Mouse (Mus musculus) stomach, postnatal 0 days (tissue): ENCODE data around the gene Fndc9. TPM values are rescaled to one million over a fixed set of nuclear protein-coding genes. Genes with fewer than 3 reads are reported as not detected.

Source experiments
- ATAC-seq: fragments of 200-750 bp; cut with Nextera tagmentation; 2 replicates; pipeline ENCODE4 v1.8.0; 2017; ENCODE audit not compliant: low FRiP score, low TSS enrichment
- DNase-seq: peaks from one replicate; pipeline ENCODE4 v3.0.0-alpha.2; 2016; ENCODE audit warnings: low spot score
- H3K27ac ChIP-seq: fragments of 300-500 bp; sonication (generic); replicated peaks from 2 replicates; pipeline ENCODE4 v1.5.1; 2014; ENCODE audit warnings: mild to moderate bottlenecking, control low read depth
- H3K27me3 ChIP-seq: fragments of 300-500 bp; sonication (generic); 2 replicates; pipeline ENCODE4 v1.6.1; 2014; ENCODE audit warnings: low read length; ENCODE audit not compliant: control insufficient read depth, insufficient read depth
- H3K36me3 ChIP-seq: fragments of 300-500 bp; sonication (generic); 2 replicates; pipeline ENCODE4 v1.6.1; 2014; ENCODE audit warnings: low read length, mixed read lengths; ENCODE audit not compliant: control insufficient read depth, insufficient read depth
- H3K4me1 ChIP-seq: fragments of 300-500 bp; sonication (generic); replicated peaks from 2 replicates; pipeline ENCODE4 v1.6.1; 2014; ENCODE audit warnings: antibody characterized with exemption; ENCODE audit not compliant: control insufficient read depth, insufficient read depth
- H3K4me2 ChIP-seq: fragments of 300-500 bp; sonication (generic); replicated peaks from 2 replicates; pipeline ENCODE4 v1.6.1; 2014; ENCODE audit warnings: low read depth, mild to moderate bottlenecking, control low read depth, moderate library complexity
- H3K4me3 ChIP-seq: fragments of 300-500 bp; sonication (generic); 2 replicates; pipeline ENCODE4 v1.5.1; 2014; ENCODE audit warnings: low read depth, low read length, control low read depth
- H3K9ac ChIP-seq: fragments of 300-500 bp; sonication (generic); 2 replicates; pipeline ENCODE4 v1.6.1; 2014; ENCODE audit warnings: mild to moderate bottlenecking, low read length, control low read depth, mixed read lengths
- H3K9me3 ChIP-seq: fragments of 300-500 bp; sonication (generic); 2 replicates; pipeline ENCODE4 v1.6.1; 2016; ENCODE audit warnings: low read length; ENCODE audit not compliant: control insufficient read depth
- CTCF ChIP-seq: IDR thresholded peaks from 2 replicates; pipeline ENCODE4 v1.5.1; 2016; ENCODE audit warnings: antibody characterized with exemption, low read depth, mild to moderate bottlenecking, moderate library complexity
- EP300 ChIP-seq: optimal IDR thresholded peaks from 2 replicates; pipeline ENCODE3; 2016; ENCODE audit warnings: antibody characterized with exemption
- WGBS: fragments of 180-500 bp; shearing (Covaris S2); extraction: QIAGEN DNeasy Blood & Tissue Kit; methylation state at CpG from one replicate; pipeline ENCODE4 v1.1.7; 2014; 5-methylcytosine and 5-hydroxymethylcytosine counted together
- polyA plus RNA-seq: library from polyadenylated mRNA; unstranded; fragments of >200 nt; fragmentation: Nextera tagmentation; extraction: Ambion mirVana; gene quantifications from 2 replicates; pipeline ENCODE4 v1.2.1, GENCODE M21; 2015

The Fndc9 gene
- polyA plus RNA-seq, 1 experiment from 2014 or later = 6.9 TPM

DNA sequence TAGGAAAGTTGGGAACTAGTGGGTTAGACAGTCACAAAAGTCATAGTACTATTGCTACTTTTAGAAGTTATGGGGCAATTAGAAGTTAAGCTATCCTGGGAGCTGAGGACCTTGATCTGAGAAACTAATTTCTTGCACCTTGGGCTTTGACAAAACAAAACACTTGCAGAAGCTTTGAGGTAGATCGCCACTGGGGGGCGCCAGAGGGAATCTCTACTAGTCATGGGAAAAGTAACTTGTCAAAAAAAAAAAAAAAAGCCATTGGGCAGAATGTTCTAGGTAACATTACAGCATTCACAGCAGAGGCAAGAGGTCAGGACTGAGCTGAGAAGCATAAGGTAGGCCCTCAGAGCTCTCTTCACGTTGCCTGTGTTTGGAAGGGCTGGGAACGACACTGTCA lies 1.6 kb downstream of the Fndc9 start:
- 40% methylated on average over 4 of the region's 4 CpGs for WGBS
- no peaks in the 10 kb centered on the region for H3K9me3 ChIP-seq
- no peak overlapping the region for H3K27ac ChIP-seq
- TF ChIP-seq EP300 (no peak), CTCF (peak; percentile 63)
- H3K4me1 ChIP-seq = no peaks in the 10 kb centered on the region
- no peak for ATAC-seq
- peak; percentile 72 for DNase-seq
- H3K4me2 ChIP-seq = no peak overlapping the region
- no peak overlapping the region for H3K4me3 ChIP-seq
- H3K27me3 ChIP-seq = no peaks in the 10 kb centered on the region
- no peak overlapping the region for H3K9ac ChIP-seq
- no peaks in the 10 kb centered on the region for H3K36me3 ChIP-seq

DNA sequence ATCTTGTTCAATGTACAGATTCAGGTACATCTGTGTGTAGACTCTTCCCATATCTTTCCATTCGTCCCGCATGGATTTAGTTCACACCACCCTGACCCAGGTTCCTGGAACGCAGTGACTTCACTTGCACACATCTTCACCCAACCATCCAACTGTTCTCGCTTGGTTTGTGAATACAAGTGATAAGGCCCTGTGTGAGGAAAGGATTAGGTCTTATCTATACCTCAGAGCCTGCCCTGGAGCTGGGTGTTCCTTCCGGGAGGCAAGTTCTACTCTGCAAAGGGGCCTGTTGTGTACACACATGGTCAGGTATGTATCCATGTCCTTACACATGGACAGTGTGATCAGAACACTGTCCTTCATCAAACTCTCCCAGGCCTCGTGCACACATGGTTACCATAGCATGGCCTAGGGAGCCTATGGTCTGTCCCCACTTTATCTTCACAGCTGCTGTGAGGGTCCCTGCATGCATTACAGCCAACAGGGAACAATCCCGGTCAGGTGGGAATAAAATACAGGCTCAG lies 5.9 kb downstream of the Fndc9 start:
- Histone ChIP-seq H3K4me1 (no peaks in the 10 kb centered on the region), H3K4me3 (no peak overlapping the region), H3K4me2 (no peak overlapping the region), H3K36me3 (no peaks in the 10 kb centered on the region), H3K9ac (no peak overlapping the region), H3K9me3 (no peaks in the 10 kb centered on the region), H3K27ac (no peak overlapping the region), H3K27me3 (no peaks in the 10 kb centered on the region)
- no peak for ATAC-seq
- TF ChIP-seq CTCF = no peak
- no peak for TF ChIP-seq EP300
- no peak for DNase-seq
- 78% methylated on average over 7 of the region's 7 CpGs for WGBS

DNA sequence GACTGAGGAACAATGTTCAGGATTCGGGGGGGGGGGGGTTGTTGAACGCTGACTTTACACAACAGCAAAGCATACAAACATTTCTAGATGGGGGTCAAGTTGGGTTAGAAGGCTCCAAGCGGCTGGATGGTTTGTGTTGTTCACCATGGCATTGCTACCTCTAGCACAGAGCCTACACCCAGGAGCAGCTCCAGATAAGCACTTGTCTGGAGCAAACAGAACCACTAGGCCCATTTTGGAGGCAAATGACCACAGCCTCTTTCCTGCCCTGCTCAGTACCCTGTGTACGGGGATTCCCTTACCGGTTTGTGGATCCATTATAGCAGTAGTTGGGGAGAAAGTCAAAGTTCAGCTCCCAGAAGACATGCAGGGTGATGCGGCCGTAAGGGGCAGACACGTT lies 6.7 kb downstream of the Fndc9 start:
- DNase-seq (no peak), ATAC-seq (no peak)
- no peak for TF ChIP-seq CTCF
- Histone ChIP-seq H3K9ac (no peak overlapping the region), H3K36me3 (no peaks in the 10 kb centered on the region), H3K27ac (no peak overlapping the region), H3K27me3 (no peaks in the 10 kb centered on the region), H3K4me3 (no peak overlapping the region), H3K4me1 (no peaks in the 10 kb centered on the region), H3K4me2 (no peak overlapping the region), H3K9me3 (no peaks in the 10 kb centered on the region)
- WGBS = 86% methylated on average over 8 of the region's 8 CpGs

DNA sequence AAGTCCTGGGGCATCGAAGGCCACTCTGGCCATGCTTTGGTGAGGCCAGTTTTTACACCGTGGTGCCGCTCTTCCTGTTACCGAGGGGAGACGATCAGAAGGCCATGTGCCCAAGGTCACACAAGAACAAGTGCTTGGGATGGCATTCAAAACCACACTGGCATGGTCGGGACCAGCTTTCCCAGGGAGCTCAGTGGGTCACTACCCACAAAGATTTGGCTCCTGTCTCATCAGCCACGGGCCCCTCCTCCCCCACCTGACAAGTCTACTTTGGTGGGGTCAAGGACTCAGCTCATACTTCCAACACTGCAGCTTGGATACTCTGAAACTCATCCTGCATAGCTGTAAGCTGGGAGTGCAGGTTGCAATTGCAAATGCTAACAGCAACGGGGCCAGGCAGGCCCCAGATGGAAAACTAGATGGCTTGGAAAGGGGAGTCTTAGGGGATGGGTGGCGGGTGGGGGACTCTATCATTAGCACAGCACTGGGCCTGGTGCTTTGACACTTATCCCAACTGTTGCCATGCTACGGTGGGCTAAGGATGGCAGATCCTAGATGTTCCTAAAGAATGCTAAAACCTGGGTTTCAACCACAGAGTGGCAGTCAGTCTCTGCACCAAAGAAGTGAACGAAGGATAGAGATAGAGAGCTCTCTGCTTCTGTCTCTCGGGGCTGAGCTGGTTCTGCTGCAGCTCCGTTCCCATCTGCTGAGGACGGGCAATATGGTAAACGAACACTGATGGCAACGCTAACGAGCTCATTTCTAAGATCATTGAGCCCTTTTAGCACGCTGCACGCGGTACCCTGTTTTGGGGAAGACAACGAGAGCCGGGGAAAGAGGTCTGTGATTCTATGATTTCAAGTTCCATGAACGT lies 9.6 kb downstream of the Fndc9 start:
- WGBS = 90% methylated on average over 23 of the region's 23 CpGs
- no peak for DNase-seq
- no peaks in the 10 kb centered on the region for H3K36me3 ChIP-seq

DNA sequence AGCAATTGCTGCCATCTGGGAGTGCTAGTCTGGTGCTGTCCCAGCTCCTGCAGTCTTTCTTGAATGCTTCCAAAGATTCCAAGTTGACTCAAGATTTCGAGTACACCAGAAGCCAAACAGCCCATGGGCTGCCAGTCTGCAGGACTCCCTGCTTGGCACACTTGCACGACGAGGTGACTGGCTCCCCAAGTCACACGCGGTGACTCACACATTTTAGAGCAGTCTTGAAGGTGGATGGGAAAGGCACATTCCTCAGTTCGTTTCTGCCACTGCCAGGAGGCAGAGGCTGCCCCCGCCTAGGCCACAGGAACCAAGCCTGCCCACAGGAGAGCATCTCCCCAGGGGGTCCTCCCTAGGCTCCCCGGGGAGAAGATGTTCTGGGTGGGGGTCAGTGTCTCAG lies 10.6 kb downstream of the Fndc9 start:
- WGBS = 55% methylated on average over 8 of the region's 8 CpGs
- no peak for DNase-seq
- H3K27ac ChIP-seq = no peak overlapping the region

More for the DNA sequence above, 9.6 kb downstream of the Fndc9 start:
- Histone ChIP-seq H3K4me3 (no peak overlapping the region), H3K27me3 (no peaks in the 10 kb centered on the region), H3K4me1 (no peaks in the 10 kb centered on the region), H3K9ac (no peak overlapping the region), H3K9me3 (no peaks in the 10 kb centered on the region), H3K27ac (no peak overlapping the region), H3K4me2 (no peak overlapping the region)
- ATAC-seq = no peak
- TF ChIP-seq EP300 (no peak), CTCF (no peak)

DNA sequence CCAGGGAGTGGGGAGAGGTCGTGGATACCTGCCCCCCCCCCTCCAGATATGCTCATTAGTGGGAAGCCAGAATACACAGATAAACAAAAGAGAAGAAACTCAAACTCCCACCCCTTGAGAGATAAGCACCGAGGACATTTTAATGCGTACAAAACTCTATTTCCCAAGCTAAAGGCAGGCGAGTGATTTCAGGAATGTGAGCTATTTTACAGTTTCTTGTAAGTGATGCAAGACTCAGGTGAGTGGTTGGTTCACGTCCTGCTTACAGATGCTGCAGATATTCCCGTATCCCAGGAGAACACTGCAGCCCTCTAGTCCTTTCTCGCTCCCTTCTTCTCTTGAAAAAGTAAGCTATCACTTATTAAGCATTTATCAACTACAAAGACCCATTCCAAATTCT lies 11.1 kb downstream of the Fndc9 start:
- TF ChIP-seq CTCF (no peak), EP300 (no peak)
- DNase-seq = no peak
- no peak overlapping the region for H3K27ac ChIP-seq
- H3K4me2 ChIP-seq = no peak overlapping the region
- no peaks in the 10 kb centered on the region for H3K9me3 ChIP-seq
- 59% methylated on average over 7 of the region's 7 CpGs for WGBS
- H3K27me3 ChIP-seq = no peaks in the 10 kb centered on the region
- H3K4me1 ChIP-seq = no peaks in the 10 kb centered on the region
- ATAC-seq = no peak
- H3K36me3 ChIP-seq = no peaks in the 10 kb centered on the region
- H3K9ac ChIP-seq = no peak overlapping the region
- H3K4me3 ChIP-seq = no peak overlapping the region

More for the DNA sequence above, 10.6 kb downstream of the Fndc9 start:
- no peak for TF ChIP-seq CTCF
- TF ChIP-seq EP300 = no peak
- no peaks in the 10 kb centered on the region for H3K36me3 ChIP-seq
- H3K4me1 ChIP-seq = no peaks in the 10 kb centered on the region
- H3K9me3 ChIP-seq = no peaks in the 10 kb centered on the region
- no peak overlapping the region for H3K4me2 ChIP-seq
- no peak overlapping the region for H3K4me3 ChIP-seq
- H3K27me3 ChIP-seq = no peaks in the 10 kb centered on the region
- no peak for ATAC-seq
- no peak overlapping the region for H3K9ac ChIP-seq
